Mouse (Mus musculus): ENCODE data around the gene Tas2r135. TPM values are rescaled to one million over a fixed set of nuclear protein-coding genes. Genes with fewer than 3 reads are reported as not detected.

Tas2r135 gene
- polyA plus RNA-seq (2016; fragmentation: Nextera tagmentation; extraction: Ambion mirVana) = not detected in 2 replicates

DNA sequence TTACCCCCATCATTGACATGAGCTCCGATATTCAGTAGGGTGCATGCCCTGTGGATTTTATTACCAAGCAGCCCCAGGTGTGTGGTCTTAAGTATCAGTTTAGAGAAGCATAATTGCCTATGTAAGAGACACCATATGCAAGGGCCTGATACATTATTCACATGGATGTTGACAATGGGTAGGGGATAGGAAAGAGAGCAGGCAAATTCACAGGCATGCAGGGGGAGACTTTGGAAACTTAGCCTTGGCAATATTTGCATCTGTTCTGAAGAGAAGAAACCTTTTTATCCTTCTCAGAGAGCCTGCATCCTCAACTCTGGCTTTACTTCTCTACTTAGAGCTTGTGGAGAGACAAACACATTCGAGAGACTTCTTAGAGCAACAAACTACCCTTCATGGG, at the start of gene Tas2r135:
Tas2r135 (plus strand) TSS at position 301 of the 400 bp plus-strand sequence.
- Histone ChIP-seq H3K27me3 (ENCODE audit: insufficient read depth, poor library complexity, severe bottlenecking) (no peaks in the 10 kb centered on the region), H3K4me1 (replicated peaks) (0 out of 2 replicates have a peak, but pooled peaks cover 5% of the 10 kb centered on the region), H3K4me3 (no peak within 1 kb of the TSS), H3K9me3 (no peaks in the 10 kb centered on the region), H3K36me3 (no peaks in the 10 kb centered on the region), H3K27ac (no peak within 1 kb of the TSS)
- 86% methylated on average over 2 of the region's 2 CpGs for WGBS
- DNase-seq (ENCODE audit: low spot score) = no peak

DNA sequence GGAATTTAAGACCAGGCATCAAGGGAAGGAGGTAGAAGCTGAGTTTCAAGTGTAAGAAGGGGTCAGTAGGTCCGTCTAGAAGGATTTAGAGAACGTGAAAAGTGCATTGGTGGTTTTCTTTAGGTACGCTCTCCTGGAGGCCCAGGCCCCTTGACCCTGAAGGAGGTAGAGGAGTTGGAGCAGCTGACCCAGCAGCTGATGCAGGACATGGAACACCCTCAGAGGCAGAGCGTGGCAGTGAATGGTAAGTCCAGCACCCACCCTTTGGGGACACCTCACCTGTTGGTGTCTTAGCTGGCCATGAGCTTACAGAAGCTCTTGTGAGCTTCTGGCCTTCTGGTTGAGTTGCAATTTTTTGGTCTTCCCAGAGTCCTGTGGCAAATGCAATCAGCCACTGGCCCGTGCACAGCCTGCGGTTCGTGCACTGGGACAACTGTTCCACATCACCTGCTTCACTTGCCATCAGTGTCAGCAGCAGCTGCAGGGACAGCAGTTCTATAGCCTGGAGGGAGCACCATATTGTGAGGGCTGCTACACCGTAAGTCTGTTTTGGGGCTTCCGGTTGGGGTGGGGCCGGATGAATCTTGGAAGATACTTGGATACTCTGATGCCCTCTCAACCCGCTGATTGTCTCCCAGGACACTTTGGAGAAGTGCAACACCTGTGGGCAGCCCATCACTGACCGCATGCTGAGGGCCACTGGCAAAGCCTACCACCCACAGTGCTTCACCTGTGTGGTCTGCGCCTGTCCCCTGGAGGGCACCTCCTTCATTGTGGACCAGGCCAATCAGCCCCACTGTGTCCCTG, 49.2 kb upstream of the Tas2r135 start:
- H3K9me3 ChIP-seq = no peaks in the 10 kb centered on the region
- WGBS = 94% methylated on average over 13 of the region's 13 CpGs
- H3K4me3 ChIP-seq = no peak overlapping the region
- H3K27ac ChIP-seq = no peak overlapping the region
- no peaks in the 10 kb centered on the region for H3K27me3 ChIP-seq (ENCODE audit: insufficient read depth, poor library complexity, severe bottlenecking)
- H3K36me3 ChIP-seq = peaks cover 97% of the 10 kb centered on the region
- DNase-seq (ENCODE audit: low spot score) = no peak
- H3K4me1 ChIP-seq (replicated peaks) = peaks cover 31% of the 10 kb centered on the region

DNA sequence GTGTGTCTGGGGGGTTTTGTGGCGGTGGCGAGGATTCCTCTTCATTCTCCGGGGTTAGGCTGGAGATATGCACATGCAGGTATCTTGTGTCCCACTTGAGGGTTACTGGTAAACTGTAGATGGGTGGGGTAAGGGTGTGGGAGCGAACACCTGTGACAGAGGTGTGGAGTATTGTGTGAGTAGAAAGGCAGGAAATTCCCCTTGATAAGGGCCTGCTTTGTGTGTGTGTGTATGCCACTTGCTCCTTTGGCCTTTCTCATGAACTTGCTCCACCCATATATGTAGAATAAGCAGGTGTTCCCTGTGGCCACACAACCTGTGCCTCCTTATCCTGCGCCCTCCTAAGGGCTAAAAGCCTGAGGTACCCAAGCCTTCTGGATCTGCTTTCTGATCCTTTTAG, 48.3 kb upstream of the Tas2r135 start:
- WGBS = 91% methylated on average over 5 of the region's 5 CpGs
- H3K27me3 ChIP-seq (ENCODE audit: insufficient read depth, poor library complexity, severe bottlenecking) = no peaks in the 10 kb centered on the region
- no peaks in the 10 kb centered on the region for H3K9me3 ChIP-seq
- no peak for DNase-seq (ENCODE audit: low spot score)
- H3K4me1 ChIP-seq (replicated peaks) = peaks cover 22% of the 10 kb centered on the region
- no peak overlapping the region for H3K4me3 ChIP-seq
- no peak overlapping the region for H3K27ac ChIP-seq
- H3K36me3 ChIP-seq = peaks cover 97% of the 10 kb centered on the region

DNA sequence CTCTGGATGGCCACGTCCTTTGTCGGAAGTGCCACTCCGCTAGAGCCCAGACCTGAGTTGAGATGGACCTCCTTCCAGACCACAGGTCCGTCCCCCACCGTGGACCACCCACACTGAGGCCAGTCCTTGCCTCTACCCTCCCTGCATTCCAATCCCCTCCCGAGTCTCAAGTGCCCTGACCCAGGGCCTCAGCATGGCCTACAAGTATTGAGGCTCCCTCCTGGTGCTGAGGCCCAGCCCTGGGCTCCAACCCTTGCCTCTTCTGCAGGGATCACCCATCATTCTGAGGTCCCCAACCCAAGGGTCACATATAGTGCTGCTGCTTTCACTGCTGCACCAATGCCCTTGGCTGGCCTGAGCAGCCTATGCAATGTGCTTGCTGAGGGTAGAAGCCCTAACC, 47.3 kb upstream of the Tas2r135 start:
- peaks cover 20% of the 10 kb centered on the region for H3K4me1 ChIP-seq (replicated peaks)
- 59% methylated on average over 6 of the region's 6 CpGs for WGBS
- peaks cover 87% of the 10 kb centered on the region for H3K36me3 ChIP-seq
- H3K27me3 ChIP-seq (ENCODE audit: insufficient read depth, poor library complexity, severe bottlenecking) = no peaks in the 10 kb centered on the region
- no peak overlapping the region for H3K27ac ChIP-seq
- H3K4me3 ChIP-seq = no peak overlapping the region
- DNase-seq (ENCODE audit: low spot score) = no peak
- H3K9me3 ChIP-seq = no peaks in the 10 kb centered on the region

DNA sequence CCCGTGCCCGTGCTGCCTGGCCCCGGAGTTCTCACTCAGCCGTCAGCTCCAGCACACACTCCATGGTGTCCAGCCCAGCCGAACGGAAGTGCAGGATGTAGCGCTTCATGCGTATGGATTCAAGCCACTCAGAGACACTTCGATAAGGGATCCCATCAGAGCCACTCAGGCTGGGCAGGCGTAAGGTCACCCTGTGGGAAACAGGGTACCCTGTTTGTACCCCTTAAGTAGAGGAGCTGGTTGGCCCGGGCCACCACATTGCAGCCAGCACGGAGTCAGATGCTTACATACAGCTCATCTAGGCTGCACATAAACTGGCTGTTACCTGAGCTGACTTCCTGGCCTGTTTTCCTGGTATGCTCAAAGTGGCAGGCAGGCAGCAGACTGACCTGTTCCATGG, 46.3 kb upstream of the Tas2r135 start:
- Histone ChIP-seq H3K27me3 (ENCODE audit: insufficient read depth, poor library complexity, severe bottlenecking) (no peaks in the 10 kb centered on the region), H3K36me3 (peaks cover 77% of the 10 kb centered on the region), H3K9me3 (no peaks in the 10 kb centered on the region), H3K4me3 (no peak overlapping the region), H3K4me1 (replicated peaks) (peaks cover 13% of the 10 kb centered on the region; the same call in 1 of the 2 replicates), H3K27ac (no peak overlapping the region)
- 96% methylated on average over 12 of the region's 12 CpGs for WGBS
- no peak for DNase-seq (ENCODE audit: low spot score)

DNA sequence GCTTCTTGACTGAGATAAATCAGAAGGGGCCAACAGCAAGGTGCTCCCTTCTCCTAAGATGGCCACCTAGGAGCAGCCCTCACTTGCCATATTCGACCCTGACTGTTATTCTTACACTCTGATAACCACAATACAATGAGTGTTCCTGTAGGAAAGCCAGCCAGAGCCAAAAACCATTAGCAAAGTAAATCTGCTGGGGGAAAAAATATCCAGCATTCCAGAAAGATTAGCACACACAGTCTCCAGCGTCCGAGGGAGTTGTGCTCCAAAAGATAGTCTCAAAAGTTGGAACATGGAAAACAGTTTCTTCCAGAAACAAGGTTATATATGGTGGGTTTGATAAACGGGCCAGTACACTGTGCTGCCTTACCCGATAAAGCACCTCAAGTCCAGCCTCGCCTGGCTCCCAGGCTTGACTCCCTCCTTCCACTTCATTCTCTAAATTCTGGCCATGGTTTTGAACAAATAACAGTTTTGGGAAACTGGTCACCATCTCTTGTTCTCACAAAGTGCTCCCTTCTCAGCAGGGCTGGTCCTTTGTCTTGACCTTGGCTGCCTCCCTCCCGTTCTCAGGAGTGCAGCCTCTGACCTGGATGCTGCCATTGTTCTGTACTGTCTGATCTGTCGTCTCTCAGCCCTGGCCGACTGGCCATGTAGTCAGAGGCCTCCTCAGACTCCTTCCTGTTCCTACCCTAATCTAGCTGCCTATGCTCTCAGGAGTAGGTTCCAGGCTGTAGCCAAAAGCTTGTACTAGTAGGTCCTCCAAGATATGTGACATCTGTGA, 45.7 kb upstream of the Tas2r135 start:
- Histone ChIP-seq H3K27ac (no peak overlapping the region), H3K4me3 (no peak overlapping the region), H3K36me3 (peaks cover 71% of the 10 kb centered on the region), H3K9me3 (no peaks in the 10 kb centered on the region), H3K4me1 (replicated peaks) (0 out of 2 replicates have a peak, but pooled peaks cover 9% of the 10 kb centered on the region), H3K27me3 (ENCODE audit: insufficient read depth, poor library complexity, severe bottlenecking) (no peaks in the 10 kb centered on the region)
- WGBS = 77% methylated on average over 9 of the region's 9 CpGs
- DNase-seq (ENCODE audit: low spot score) = no peak

DNA sequence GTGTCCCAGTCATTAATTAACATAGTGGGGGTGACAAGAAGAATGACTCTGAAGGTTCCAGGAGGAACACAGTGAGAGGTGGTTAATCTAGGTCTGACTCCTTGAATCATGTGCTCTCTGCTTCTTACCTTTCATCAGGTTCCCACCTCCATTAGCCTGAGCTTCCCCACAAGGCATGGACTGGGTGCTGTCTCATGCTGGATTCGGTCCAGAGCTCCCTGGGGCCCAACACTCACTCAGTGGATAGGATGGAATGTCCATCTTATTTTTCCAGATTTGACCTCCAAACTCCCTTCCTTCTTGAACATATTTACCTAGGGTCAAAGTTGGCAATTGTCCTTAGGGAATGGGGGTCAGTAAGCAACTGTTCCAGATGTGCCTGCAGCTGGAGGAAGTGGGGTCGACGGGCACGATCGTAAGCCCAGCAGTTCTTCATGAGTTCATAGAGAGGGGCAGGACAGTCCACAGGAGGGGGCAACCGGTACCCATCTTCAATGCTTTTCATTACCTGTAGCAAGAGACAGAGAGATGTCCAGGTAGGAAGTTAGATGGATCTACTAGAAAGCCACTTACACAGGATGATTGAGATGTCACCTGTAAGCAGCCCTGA, 44.9 kb upstream of the Tas2r135 start:
- WGBS = 83% methylated on average over 6 of the region's 6 CpGs
- Histone ChIP-seq H3K36me3 (peaks cover 63% of the 10 kb centered on the region), H3K4me3 (no peak overlapping the region), H3K9me3 (no peaks in the 10 kb centered on the region), H3K27ac (no peak overlapping the region), H3K27me3 (ENCODE audit: insufficient read depth, poor library complexity, severe bottlenecking) (no peaks in the 10 kb centered on the region), H3K4me1 (replicated peaks) (0 out of 2 replicates have a peak, but pooled peaks cover 9% of the 10 kb centered on the region)
- no peak for DNase-seq (ENCODE audit: low spot score)

DNA sequence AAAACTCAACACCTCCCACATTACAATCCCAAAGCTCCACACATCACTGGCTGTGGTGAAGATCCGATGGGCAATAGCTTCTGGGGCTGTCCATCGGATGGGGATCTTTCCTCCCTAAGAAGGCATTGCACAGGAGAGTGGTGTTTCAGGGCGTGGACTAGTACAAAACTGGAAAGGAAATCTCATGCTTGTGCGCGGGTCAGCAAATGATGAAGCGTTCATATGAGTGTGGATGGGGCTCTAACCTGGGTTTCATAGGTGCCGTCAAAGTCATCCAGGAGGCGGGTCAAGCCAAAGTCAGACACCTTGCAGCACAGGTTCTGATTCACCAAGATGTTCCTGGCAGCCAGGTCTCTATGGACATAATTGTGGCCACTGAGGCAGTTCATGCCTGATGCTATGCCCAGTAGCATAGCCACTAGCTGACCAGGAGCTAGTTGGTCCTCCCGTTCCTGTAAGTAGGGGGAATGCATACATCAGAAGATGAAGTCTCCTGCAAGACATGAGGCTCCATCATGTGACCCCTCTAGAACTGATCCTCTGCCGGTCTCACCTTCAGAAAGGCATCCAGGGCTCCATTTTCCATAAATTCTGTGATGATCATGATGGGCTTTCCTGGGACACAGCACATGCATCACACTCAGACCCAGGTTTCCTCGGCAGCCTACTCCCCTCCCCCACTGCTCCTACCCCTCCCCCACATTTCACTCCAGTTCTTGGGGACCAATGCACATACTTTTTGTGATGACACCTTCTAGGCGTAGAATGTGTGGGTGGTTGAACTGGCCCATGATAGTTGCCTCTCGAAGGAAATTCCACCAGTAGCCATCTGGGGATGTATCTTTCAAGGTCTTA, 44.0 kb upstream of the Tas2r135 start:
- WGBS = 94% methylated on average over 13 of the region's 13 CpGs
- no peak for DNase-seq (ENCODE audit: low spot score)
- Histone ChIP-seq H3K9me3 (no peaks in the 10 kb centered on the region), H3K27me3 (ENCODE audit: insufficient read depth, poor library complexity, severe bottlenecking) (no peaks in the 10 kb centered on the region), H3K4me3 (no peak overlapping the region), H3K27ac (no peak overlapping the region), H3K4me1 (replicated peaks) (0 out of 2 replicates have a peak, but pooled peaks cover 9% of the 10 kb centered on the region), H3K36me3 (peaks cover 54% of the 10 kb centered on the region)

DNA sequence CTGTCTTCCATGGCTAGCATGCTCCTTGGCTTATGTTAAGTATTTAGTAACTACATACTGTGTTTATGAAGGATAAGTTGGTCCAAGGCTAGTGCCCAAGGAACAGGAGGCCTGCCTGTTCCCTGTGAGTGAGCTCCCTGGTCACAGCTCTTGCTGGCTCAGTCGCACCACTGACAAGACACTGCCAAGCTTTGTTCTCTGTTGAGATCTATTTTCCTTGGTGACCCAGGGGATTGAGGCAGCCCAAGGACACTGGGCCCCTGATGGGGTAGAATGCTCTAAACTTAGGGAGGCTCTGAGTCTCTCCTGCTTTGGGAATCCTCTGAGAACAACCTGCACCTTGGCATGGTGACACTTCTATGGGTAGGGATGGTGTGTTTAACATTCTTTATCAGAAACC, 43.2 kb upstream of the Tas2r135 start:
- Histone ChIP-seq H3K27me3 (ENCODE audit: insufficient read depth, poor library complexity, severe bottlenecking) (no peaks in the 10 kb centered on the region), H3K36me3 (peaks cover 46% of the 10 kb centered on the region), H3K27ac (no peak overlapping the region), H3K4me1 (replicated peaks) (0 out of 2 replicates have a peak, but pooled peaks cover 9% of the 10 kb centered on the region), H3K4me3 (no peak overlapping the region), H3K9me3 (no peaks in the 10 kb centered on the region)
- 59% methylated on average over 1 of the region's 1 CpGs for WGBS
- DNase-seq (ENCODE audit: low spot score) = no peak

DNA sequence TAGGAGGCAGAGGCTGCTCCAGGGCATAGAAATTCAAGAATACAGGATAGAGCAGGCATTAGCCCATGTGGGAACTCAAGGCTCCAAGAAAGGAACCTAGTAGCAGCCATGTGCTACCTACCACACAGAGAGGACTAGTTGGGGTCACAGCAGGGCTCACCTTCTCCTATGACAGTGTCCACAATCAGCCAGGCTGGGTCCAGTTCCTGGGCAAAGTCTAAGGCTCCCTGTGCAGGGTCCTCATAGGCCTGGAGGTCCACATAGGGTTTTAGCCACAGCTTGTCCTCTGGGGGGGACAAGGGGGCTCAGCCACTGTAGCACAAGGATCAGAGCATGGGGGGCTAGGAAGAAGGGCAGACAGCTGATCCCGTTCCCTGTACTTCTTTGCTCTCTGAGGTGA, 42.7 kb upstream of the Tas2r135 start:
- DNase-seq (ENCODE audit: low spot score) = no peak
- Histone ChIP-seq H3K4me3 (no peak overlapping the region), H3K36me3 (peaks cover 41% of the 10 kb centered on the region), H3K9me3 (no peaks in the 10 kb centered on the region), H3K27me3 (ENCODE audit: insufficient read depth, poor library complexity, severe bottlenecking) (no peaks in the 10 kb centered on the region), H3K4me1 (replicated peaks) (0 out of 2 replicates have a peak, but pooled peaks cover 8% of the 10 kb centered on the region), H3K27ac (no peak overlapping the region)
- 75% methylated on average over 1 of the region's 1 CpGs for WGBS

DNA sequence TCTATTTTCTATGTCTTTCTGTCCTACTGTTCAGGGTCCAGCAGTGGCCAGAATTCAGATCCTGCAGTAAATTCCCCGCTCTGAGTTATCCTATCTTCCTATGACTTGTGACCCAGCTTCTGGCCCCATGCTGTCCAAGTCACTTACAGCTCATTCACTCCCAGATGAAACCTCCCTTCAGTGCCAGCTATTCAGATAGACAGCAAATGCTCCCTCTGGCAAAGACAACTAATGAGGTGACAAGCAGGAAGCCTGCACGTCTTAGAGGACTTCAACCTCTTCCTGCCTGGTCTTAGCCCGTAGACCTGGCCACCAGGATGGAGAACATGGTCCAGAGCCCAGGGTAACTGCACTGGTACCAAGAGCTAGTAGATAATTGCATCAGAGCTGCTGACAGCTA, 42.3 kb upstream of the Tas2r135 start:
- Histone ChIP-seq H3K27me3 (ENCODE audit: insufficient read depth, poor library complexity, severe bottlenecking) (no peaks in the 10 kb centered on the region), H3K36me3 (peaks cover 37% of the 10 kb centered on the region), H3K27ac (no peak overlapping the region), H3K4me1 (replicated peaks) (0 out of 2 replicates have a peak, but pooled peaks cover 3% of the 10 kb centered on the region), H3K9me3 (no peaks in the 10 kb centered on the region), H3K4me3 (no peak overlapping the region)
- no peak for DNase-seq (ENCODE audit: low spot score)
- WGBS = 65% methylated on average over 3 of the region's 3 CpGs

DNA sequence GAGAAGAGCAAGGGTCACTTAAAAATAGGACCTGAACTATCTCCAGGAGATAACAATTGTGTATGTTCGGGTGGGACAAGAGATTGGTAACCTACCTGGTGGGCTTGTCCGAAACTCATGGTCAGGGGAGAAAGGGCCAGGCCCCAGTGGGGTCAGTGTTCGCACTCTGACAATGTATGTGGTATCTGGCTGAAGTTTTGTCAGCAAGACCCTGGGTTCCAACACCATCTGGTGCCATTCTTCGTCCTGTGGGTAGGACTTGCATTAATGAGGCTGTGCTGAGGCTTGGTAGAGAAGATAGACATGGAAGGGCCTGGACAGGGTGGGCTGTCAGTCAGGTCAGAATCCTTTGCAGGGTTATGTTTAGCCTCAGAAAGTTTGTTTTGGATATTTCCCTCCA, 41.2 kb upstream of the Tas2r135 start:
- WGBS = 89% methylated on average over 4 of the region's 4 CpGs
- Histone ChIP-seq H3K27me3 (ENCODE audit: insufficient read depth, poor library complexity, severe bottlenecking) (no peaks in the 10 kb centered on the region), H3K4me3 (no peak overlapping the region), H3K9me3 (no peaks in the 10 kb centered on the region), H3K4me1 (replicated peaks) (0 out of 2 replicates have a peak, but pooled peaks cover 3% of the 10 kb centered on the region), H3K27ac (no peak overlapping the region), H3K36me3 (peaks cover 26% of the 10 kb centered on the region)
- no peak for DNase-seq (ENCODE audit: low spot score)
